Mouse (Mus musculus): ENCODE results near the gene Cdip1. TPM values are rescaled to one million over a fixed set of nuclear protein-coding genes. Genes with fewer than 3 reads are reported as not detected.

Cdip1 gene
- polyA plus RNA-seq, 1 experiment from 2014 or later: 95.4 TPM

DNA sequence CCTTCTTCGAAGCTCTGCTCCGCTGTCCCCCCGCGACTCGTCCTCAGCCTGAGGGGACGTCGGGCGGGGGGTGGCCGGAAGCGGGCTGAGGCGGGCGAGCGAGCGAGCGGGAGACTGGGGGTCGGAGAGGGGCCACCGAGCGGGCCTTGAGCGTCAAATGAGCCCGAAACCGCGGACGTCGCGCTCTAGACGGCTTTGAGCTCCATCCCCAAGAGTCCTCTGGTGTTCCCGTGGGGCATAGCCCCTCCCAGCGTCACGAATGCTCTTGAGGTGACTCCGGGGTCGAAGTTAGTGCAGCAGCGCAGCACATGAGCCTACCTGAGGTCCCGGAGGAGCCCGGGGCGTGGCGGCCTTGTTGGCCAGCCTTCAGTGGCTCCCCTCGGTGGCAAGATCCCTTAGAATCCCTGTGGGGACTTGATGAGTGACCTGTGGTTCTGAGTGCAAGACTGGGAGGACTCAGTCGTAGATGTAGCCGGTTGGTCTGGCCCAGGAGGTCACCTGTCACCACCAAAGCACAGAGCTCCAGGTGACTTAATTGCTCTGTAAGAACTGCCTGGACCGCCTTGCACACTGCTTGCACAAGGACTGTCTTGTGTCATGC lies 63.5 kb downstream of the Cdip1 start:
- Histone ChIP-seq H3K27me3 (no peaks in the 10 kb centered on the region), H3K4me1 (peaks cover 9% of the 10 kb centered on the region; the same call in 1 of the 2 replicates), H3K4me3 (peak overlapping the region; percentile 83), H3K9ac (replicated peaks) (peak overlapping the region; percentile 79), H3K27ac (replicated peaks) (peak overlapping the region; percentile 76), H3K4me2 (replicated peaks) (peak overlapping the region; percentile 82), H3K9me3 (no peaks in the 10 kb centered on the region), H3K36me3 (no peaks in the 10 kb centered on the region)
- WGBS: 1% methylated on average over 40 of the region's 40 CpGs
- ATAC-seq (ENCODE audit: low FRiP score, low read depth): no peak

- Histone ChIP-seq H3K9me3 (no peaks in the 10 kb centered on the region), H3K27me3 (no peaks in the 10 kb centered on the region), H3K4me2 (replicated peaks) (peak within 1 kb of the TSS; percentile 82), H3K27ac (replicated peaks) (peak within 1 kb of the TSS; percentile 76), H3K9ac (replicated peaks) (peak within 1 kb of the TSS; percentile 79), H3K36me3 (no peaks in the 10 kb centered on the region), H3K4me3 (peak within 1 kb of the TSS; percentile 83), H3K4me1 (peaks cover 9% of the 10 kb centered on the region; the same call in 1 of the 2 replicates)
- ATAC-seq (ENCODE audit: low FRiP score, low read depth): peak; percentile 95
- 6% methylated on average over 35 of the region's 35 CpGs for WGBS
Observed at GRCm38 (mm10) chr16:4725780-4726527, 64.1 kb downstream of the Cdip1 start, which contains the start of gene Hmox2. Hmox2 (plus strand) TSS chr16:4726361.

GRCm38 (mm10) chr16:4725266-4725665 lies 64.8 kb downstream of the Cdip1 start:
- peaks cover 9% of the 10 kb centered on the region; the same call in 1 of the 2 replicates for H3K4me1 ChIP-seq
- H3K4me2 ChIP-seq (replicated peaks): no peak overlapping the region
- ATAC-seq (ENCODE audit: low FRiP score, low read depth): no peak
- H3K36me3 ChIP-seq: no peaks in the 10 kb centered on the region
- H3K4me3 ChIP-seq: no peak overlapping the region
- no peak overlapping the region for H3K9ac ChIP-seq (replicated peaks)
- WGBS: 80% methylated on average over 4 of the region's 4 CpGs
- H3K9me3 ChIP-seq: no peaks in the 10 kb centered on the region
- H3K27ac ChIP-seq (replicated peaks): no peak overlapping the region
- no peaks in the 10 kb centered on the region for H3K27me3 ChIP-seq

DNA sequence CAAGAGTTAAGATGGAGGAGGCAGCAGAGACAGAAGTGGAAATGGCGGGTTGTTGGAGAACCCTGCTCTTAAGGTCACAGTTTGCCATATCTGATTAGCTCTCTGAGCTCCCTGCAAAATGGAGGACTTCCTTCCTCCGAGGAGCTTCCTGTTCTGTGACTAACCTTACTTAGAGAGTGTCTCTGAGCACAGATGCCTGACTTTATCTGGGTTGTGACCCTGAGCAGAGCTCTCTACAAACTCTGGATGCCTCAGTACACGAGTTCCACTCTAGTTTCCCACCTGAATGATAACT lies 67.2 kb downstream of the Cdip1 start:
- WGBS: 83% methylated on average over 3 of the region's 3 CpGs
- Histone ChIP-seq H3K36me3 (no peaks in the 10 kb centered on the region), H3K4me3 (no peak overlapping the region), H3K9ac (replicated peaks) (no peak overlapping the region), H3K4me1 (peaks cover 11% of the 10 kb centered on the region; the same call in 1 of the 2 replicates), H3K27me3 (no peaks in the 10 kb centered on the region), H3K9me3 (no peaks in the 10 kb centered on the region), H3K4me2 (replicated peaks) (no peak overlapping the region), H3K27ac (replicated peaks) (no peak overlapping the region)
- no peak for ATAC-seq (ENCODE audit: low FRiP score, low read depth)

- 83% methylated on average over 7 of the region's 7 CpGs for WGBS
- H3K9ac ChIP-seq (replicated peaks): no peak overlapping the region
- H3K27ac ChIP-seq (replicated peaks): no peak overlapping the region
- ATAC-seq (ENCODE audit: low FRiP score, low read depth): no peak
- H3K27me3 ChIP-seq: no peaks in the 10 kb centered on the region
- H3K9me3 ChIP-seq: no peaks in the 10 kb centered on the region
- H3K4me1 ChIP-seq: peaks cover 14% of the 10 kb centered on the region
- no peak overlapping the region for H3K4me2 ChIP-seq (replicated peaks)
- no peaks in the 10 kb centered on the region for H3K36me3 ChIP-seq
- no peak overlapping the region for H3K4me3 ChIP-seq
Observed at GRCm38 (mm10) chr16:4722128-4722914, 67.8 kb downstream of the Cdip1 start.

DNA sequence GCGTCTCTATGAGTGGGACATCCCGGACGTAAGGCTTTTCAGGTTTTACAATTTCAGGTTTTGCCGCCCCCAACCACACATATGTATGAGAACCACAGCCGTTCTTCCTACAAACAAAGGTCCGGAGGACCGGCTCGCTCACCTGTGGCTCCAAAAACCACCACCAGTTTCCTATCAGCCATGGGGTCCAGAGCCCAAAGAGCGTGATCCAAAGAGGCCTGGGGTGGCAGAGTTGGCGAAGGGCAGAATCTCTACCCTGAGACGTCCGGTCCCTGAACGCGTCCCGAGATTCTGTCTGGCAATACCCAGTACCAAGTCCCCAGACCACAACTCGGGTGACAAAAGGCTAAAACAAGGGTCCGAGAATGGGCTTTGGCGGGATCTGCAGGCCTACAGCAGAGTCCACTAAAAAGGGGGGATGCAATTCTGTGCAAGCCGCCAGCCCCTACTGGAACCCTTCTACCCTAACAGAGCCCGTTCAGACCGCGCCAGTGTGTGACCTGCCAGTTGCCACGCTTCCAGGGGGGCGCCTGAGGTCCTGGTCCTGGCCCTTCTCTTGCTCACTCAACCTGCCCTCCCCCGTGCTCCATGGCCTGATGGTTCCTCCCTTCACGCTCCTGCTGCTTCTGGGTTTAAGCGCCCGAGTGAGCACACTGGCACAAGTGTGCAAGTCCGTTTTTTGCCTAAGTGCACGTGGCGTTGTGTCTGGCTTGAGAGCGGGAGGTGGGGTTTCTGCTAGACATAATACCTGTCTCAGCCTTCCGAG lies 71.2 kb downstream of the Cdip1 start, which contains the start of gene Nmral1:
Gene Nmral1 (minus strand): TSS at position 604 of the 766 bp plus-strand sequence.
- Histone ChIP-seq H3K9ac (replicated peaks) (peak within 1 kb of the TSS; percentile 72), H3K9me3 (no peaks in the 10 kb centered on the region), H3K4me2 (replicated peaks) (peak within 1 kb of the TSS; percentile 69), H3K27ac (replicated peaks) (peak within 1 kb of the TSS; percentile 86), H3K36me3 (peaks cover 25% of the 10 kb centered on the region), H3K27me3 (no peaks in the 10 kb centered on the region), H3K4me3 (peak within 1 kb of the TSS; percentile 73), H3K4me1 (peaks cover 7% of the 10 kb centered on the region; the same call in 1 of the 2 replicates)
- 10% methylated on average over 33 of the region's 33 CpGs for WGBS
- ATAC-seq (ENCODE audit: low FRiP score, low read depth): peak; percentile 93

DNA sequence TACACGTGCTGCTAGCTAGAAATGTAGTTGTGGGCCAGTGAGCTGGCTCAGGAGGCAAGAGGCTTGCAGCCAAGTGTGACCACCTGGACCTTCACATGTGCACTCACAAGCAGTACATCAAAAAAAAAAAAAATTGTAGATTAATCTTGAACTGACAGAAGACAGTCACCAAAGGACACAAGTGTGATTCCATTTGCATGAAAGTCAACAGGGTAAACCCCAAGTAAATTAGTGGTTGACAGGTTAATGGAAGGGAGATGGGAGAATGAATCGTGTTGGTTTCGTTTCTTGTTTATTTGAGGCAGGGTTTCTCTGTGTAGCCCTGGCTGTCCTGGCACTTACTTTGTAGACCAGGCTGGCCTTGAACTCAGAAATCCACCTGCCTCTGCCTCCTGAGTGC lies 72.2 kb downstream of the Cdip1 start:
- peak overlapping the region; percentile 69 for H3K4me2 ChIP-seq (replicated peaks)

GRCm38 (mm10) chr16:4713861-4714710 lies 76.0 kb downstream of the Cdip1 start:
- H3K4me3 ChIP-seq: no peak overlapping the region
- H3K4me2 ChIP-seq (replicated peaks): no peak overlapping the region
- H3K27ac ChIP-seq (replicated peaks): no peak overlapping the region
- H3K36me3 ChIP-seq: peaks cover 74% of the 10 kb centered on the region
- no peak overlapping the region for H3K9ac ChIP-seq (replicated peaks)
- peaks cover 7% of the 10 kb centered on the region; the same call in 1 of the 2 replicates for H3K4me1 ChIP-seq
- no peak for ATAC-seq (ENCODE audit: low FRiP score, low read depth)
- 94% methylated on average over 17 of the region's 17 CpGs for WGBS
- H3K27me3 ChIP-seq: no peaks in the 10 kb centered on the region
- H3K9me3 ChIP-seq: no peaks in the 10 kb centered on the region

More for the DNA sequence above, 72.2 kb downstream of the Cdip1 start:
- peak overlapping the region; percentile 73 for H3K4me3 ChIP-seq
- H3K36me3 ChIP-seq: peaks cover 36% of the 10 kb centered on the region
- H3K9ac ChIP-seq (replicated peaks): peak overlapping the region; percentile 47; the same call in 1 of the 2 replicates
- 80% methylated on average over 3 of the region's 3 CpGs for WGBS
- H3K27me3 ChIP-seq: no peaks in the 10 kb centered on the region
- H3K9me3 ChIP-seq: no peaks in the 10 kb centered on the region
- ATAC-seq (ENCODE audit: low FRiP score, low read depth): no peak
- H3K4me1 ChIP-seq: peaks cover 7% of the 10 kb centered on the region; the same call in 1 of the 2 replicates
- H3K27ac ChIP-seq (replicated peaks): no peak overlapping the region

DNA sequence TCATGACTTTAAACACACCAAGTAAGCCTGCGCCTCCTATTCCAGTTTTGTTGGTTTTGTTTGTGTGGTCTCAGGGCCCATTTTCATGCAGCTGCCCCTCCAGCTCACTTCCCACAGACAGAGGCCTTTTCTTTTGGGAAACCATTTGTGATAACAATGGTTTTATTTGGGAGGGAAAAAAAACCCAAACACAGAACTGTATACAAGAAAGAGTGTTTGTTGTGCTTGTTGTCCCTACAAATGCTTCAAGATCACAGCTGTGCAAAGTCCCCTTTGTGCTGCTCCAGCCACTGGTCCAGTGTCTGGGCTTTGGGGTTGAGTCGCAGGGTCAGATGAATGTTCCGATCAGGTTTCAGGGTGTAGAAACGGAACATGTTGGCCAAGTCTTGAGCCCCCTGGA lies 78.9 kb downstream of the Cdip1 start:
- no peaks in the 10 kb centered on the region for H3K4me1 ChIP-seq
- H3K4me2 ChIP-seq (replicated peaks): no peak overlapping the region
- no peak overlapping the region for H3K4me3 ChIP-seq
- WGBS: 91% methylated on average over 4 of the region's 4 CpGs
- no peaks in the 10 kb centered on the region for H3K9me3 ChIP-seq
- no peak overlapping the region for H3K9ac ChIP-seq (replicated peaks)
- H3K27ac ChIP-seq (replicated peaks): no peak overlapping the region
- H3K27me3 ChIP-seq: no peaks in the 10 kb centered on the region
- peaks cover 98% of the 10 kb centered on the region for H3K36me3 ChIP-seq
- ATAC-seq (ENCODE audit: low FRiP score, low read depth): no peak

- ATAC-seq (ENCODE audit: low FRiP score, low read depth): no peak
- Histone ChIP-seq H3K27me3 (no peaks in the 10 kb centered on the region), H3K4me2 (replicated peaks) (no peak overlapping the region), H3K9ac (replicated peaks) (no peak overlapping the region), H3K36me3 (peaks cover 95% of the 10 kb centered on the region), H3K4me3 (no peak overlapping the region), H3K9me3 (no peaks in the 10 kb centered on the region), H3K4me1 (no peaks in the 10 kb centered on the region), H3K27ac (replicated peaks) (no peak overlapping the region)
- 76% methylated on average over 4 of the region's 4 CpGs for WGBS
Observed at GRCm38 (mm10) chr16:4705541-4705940, 84.6 kb downstream of the Cdip1 start.

DNA sequence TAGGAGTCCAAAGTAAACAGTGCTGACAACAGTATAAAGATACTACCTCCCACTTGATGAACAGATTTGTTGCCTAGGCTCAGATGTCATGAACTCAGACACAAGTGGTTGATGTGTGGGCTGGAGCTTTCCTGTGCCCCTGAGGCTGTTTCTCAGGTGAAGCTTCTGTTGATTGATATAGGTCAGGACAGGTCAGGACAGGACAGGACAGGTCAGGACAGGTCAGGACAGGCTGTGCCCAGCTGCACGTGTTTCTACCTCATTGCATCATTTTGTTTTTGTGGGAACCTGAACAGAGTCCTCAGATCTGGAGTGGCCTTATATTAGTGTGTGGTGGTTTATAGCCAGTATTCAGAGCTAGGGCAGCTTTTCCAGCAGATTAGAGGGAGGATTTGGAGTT lies 87.4 kb downstream of the Cdip1 start:
- 91% methylated on average over 1 of the region's 1 CpGs for WGBS
- Histone ChIP-seq H3K27ac (replicated peaks) (no peak overlapping the region), H3K4me2 (replicated peaks) (no peak overlapping the region), H3K27me3 (no peaks in the 10 kb centered on the region), H3K4me1 (no peaks in the 10 kb centered on the region), H3K9ac (replicated peaks) (no peak overlapping the region), H3K4me3 (no peak overlapping the region), H3K9me3 (no peaks in the 10 kb centered on the region), H3K36me3 (peaks cover 94% of the 10 kb centered on the region)
- ATAC-seq (ENCODE audit: low FRiP score, low read depth): no peak
